Mouse (Mus musculus) olfactory bulb, adult 2 months (tissue): ENCODE measurements around the gene Smpd4.

ENCODE experiments used
- CTCF ChIP-seq: fragments of 200-500 bp; IDR thresholded peaks from 2 replicates; pipeline ENCODE4 v1.5.1; 2012; ENCODE audit warnings: low read depth, mild to moderate bottlenecking, low read length, moderate library complexity; ENCODE audit not compliant: insufficient read depth
- POLR2A ChIP-seq: fragments of 200-500 bp; IDR thresholded peaks from 2 replicates; pipeline ENCODE4 v1.6.1; 2012; ENCODE audit warnings: mild to moderate bottlenecking, low read depth, low read length, moderate library complexity; ENCODE audit not compliant: insufficient read depth

- TF ChIP-seq POLR2A (no peak), CTCF (no peak)
Measured at GRCm38 (mm10) chr16:17643437-17643990, 24.4 kb downstream of the Smpd4 start.
